Mouse (Mus musculus) forebrain, embryonic 16.5 days (tissue): ENCODE measurements around the gene Mindy3. TPM values are rescaled to one million over a fixed set of nuclear protein-coding genes. Genes with fewer than 3 reads are reported as not detected.

Source experiments
- ATAC-seq: fragments of 200-750 bp; cut with Nextera tagmentation; 2 replicates; pipeline ENCODE4 v1.8.0; 2017; ENCODE audit warnings: mild to moderate bottlenecking, moderate library complexity
- H3K27ac ChIP-seq: fragments of 300-500 bp; sonication (generic); 2 replicates; pipeline ENCODE4 v1.5.1; 2014; ENCODE audit warnings: low read length, control low read depth
- H3K27me3 ChIP-seq: fragments of 300-500 bp; sonication (generic); replicated peaks from 2 replicates; pipeline ENCODE4 v1.6.1; 2014; ENCODE audit warnings: low read length; ENCODE audit not compliant: control insufficient read depth, insufficient read depth
- H3K36me3 ChIP-seq: fragments of 300-500 bp; sonication (generic); 2 replicates; pipeline ENCODE4 v1.6.1; 2014; ENCODE audit not compliant: control insufficient read depth, insufficient read depth
- H3K4me1 ChIP-seq: fragments of 300-500 bp; sonication (generic); replicated peaks from 2 replicates; pipeline ENCODE4 v1.6.1; 2014; ENCODE audit warnings: low read length; ENCODE audit not compliant: control insufficient read depth, insufficient read depth
- H3K4me2 ChIP-seq: fragments of 300-500 bp; sonication (generic); 2 replicates; pipeline ENCODE4 v1.6.1; 2014; ENCODE audit warnings: mild to moderate bottlenecking, low read length, control low read depth
- H3K4me3 ChIP-seq: fragments of 300-500 bp; sonication (generic); replicated peaks from 2 replicates; pipeline ENCODE4 v1.5.1; 2014; ENCODE audit warnings: mild to moderate bottlenecking, low read length, control low read depth
- H3K9ac ChIP-seq: fragments of 300-500 bp; sonication (generic); replicated peaks from 2 replicates; pipeline ENCODE4 v1.6.1; 2014; ENCODE audit warnings: low read depth, low read length, control low read depth
- H3K9me3 ChIP-seq: fragments of 300-500 bp; sonication (generic); 2 replicates; pipeline ENCODE4 v1.6.1; 2016; ENCODE audit warnings: low read length; ENCODE audit not compliant: control insufficient read depth
- WGBS: fragments of 180-500 bp; shearing (Covaris S2); extraction: QIAGEN DNeasy Blood & Tissue Kit; methylation state at CpG from one replicate; pipeline ENCODE4 v1.1.7; 2014; 5-methylcytosine and 5-hydroxymethylcytosine counted together
- polyA plus RNA-seq: library from polyadenylated mRNA; unstranded; fragments of >200 nt; fragmentation: Nextera tagmentation; extraction: Ambion mirVana; gene quantifications from 2 replicates; pipeline ENCODE4 v1.2.1, GENCODE M21; 2015

Mindy3 gene
- polyA plus RNA-seq, 1 experiment from 2014 or later: 40.5 TPM

DNA sequence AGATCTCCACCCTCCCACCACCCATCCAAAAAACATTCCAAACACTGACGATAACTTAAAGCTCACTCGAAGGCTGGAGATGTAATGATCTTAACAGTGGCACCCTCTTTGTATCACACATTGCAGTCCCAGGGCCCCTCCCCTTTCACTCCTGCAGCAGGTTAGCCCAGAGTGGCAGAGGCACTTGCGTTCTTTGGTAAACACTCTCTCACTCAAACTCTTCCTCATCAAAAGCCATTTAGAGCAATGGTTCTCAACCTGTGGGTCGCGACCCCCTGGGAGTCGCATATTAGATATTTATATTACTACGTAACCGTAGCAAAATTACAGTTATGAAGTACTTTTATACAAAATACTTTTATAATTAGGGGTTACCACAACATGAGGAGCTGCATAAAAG, 1.1 kb downstream of the Mindy3 start:
- H3K4me1 ChIP-seq: peaks cover 10% of the 10 kb centered on the region
- 55% methylated on average over 8 of the region's 8 CpGs for WGBS
- H3K4me2 ChIP-seq: peak overlapping the region; percentile 87
- H3K36me3 ChIP-seq: no peaks in the 10 kb centered on the region
- no peaks in the 10 kb centered on the region for H3K9me3 ChIP-seq
- H3K27me3 ChIP-seq: no peaks in the 10 kb centered on the region
- H3K9ac ChIP-seq: peak overlapping the region; percentile 74
- peak overlapping the region; percentile 71 for H3K4me3 ChIP-seq
- no peak overlapping the region for H3K27ac ChIP-seq
- no peak for ATAC-seq

DNA sequence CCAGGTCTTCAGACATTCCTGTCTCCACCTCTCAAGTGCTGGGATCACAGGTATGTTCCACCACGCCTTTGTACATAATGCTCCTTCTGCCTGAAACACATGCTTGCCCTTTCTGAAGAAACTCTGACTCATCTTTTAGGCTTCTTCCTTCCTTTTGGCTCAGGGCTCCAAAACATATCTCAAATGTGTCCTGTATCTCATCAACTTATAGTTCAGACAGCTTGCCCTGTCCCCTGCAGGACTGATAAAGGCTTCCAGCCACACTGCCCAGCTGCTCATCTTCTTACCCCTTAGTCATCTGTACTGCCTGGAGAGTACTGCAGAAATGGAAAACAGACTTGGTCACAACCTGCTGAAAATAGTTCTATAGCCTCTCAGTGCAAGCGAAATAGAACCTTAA, 7.0 kb downstream of the Mindy3 start:
- no peaks in the 10 kb centered on the region for H3K36me3 ChIP-seq
- 98% methylated on average over 2 of the region's 2 CpGs for WGBS
- H3K4me2 ChIP-seq: no peak overlapping the region
- ATAC-seq: no peak
- H3K27ac ChIP-seq: no peak overlapping the region
- no peaks in the 10 kb centered on the region for H3K9me3 ChIP-seq
- H3K9ac ChIP-seq: no peak overlapping the region
- no peaks in the 10 kb centered on the region for H3K4me1 ChIP-seq
- H3K4me3 ChIP-seq: no peak overlapping the region
- H3K27me3 ChIP-seq: no peaks in the 10 kb centered on the region

DNA sequence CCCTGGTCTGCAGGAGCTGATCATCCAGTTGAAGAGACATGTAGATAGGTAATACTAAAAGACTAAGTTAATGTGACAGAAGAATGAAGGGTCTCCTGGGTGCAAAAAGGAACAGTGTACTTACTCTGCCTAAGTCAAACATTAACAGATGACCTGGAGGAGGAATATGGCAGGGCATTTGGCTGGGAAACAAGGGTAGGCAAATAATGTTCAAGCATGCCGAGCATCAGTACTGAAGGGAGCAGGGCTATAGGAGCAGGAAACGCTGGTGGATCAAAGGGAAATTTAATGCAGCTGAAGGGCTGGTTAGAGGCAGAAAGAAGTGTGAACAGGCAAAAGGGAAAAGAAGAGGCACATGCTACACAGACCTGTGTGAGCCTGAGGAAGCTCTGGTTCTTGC, 8.1 kb downstream of the Mindy3 start:
- ATAC-seq: no peak
- Histone ChIP-seq H3K36me3 (no peaks in the 10 kb centered on the region), H3K9me3 (no peaks in the 10 kb centered on the region), H3K27ac (no peak overlapping the region), H3K4me2 (no peak overlapping the region), H3K9ac (no peak overlapping the region), H3K4me1 (no peaks in the 10 kb centered on the region), H3K27me3 (no peaks in the 10 kb centered on the region), H3K4me3 (no peak overlapping the region)
- WGBS: 71% methylated on average over 2 of the region's 2 CpGs

DNA sequence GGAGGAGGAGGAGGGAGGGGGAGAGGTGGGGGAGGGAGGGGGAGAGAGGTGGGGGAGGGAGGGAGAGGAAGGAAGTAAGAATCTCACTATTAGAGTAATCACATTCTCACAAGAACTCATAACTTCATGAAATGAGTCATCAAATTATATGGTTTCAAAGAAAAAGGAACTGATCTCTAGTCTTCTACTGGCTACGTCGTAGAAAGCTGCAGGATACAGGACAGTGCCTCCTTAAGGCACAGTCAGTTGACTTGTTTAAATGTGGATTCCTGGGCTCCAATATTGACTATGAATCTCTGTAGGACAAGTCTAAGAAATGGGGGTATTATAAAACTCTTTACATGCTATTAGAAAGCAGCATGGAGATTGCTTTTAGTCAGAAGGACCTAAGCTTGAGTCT, 12.5 kb downstream of the Mindy3 start:
- ATAC-seq: no peak
- no peak overlapping the region for H3K4me2 ChIP-seq
- WGBS: 92% methylated on average over 2 of the region's 2 CpGs
- H3K9ac ChIP-seq: no peak overlapping the region
- H3K27ac ChIP-seq: no peak overlapping the region
- H3K4me3 ChIP-seq: no peak overlapping the region
- no peaks in the 10 kb centered on the region for H3K27me3 ChIP-seq
- H3K4me1 ChIP-seq: no peaks in the 10 kb centered on the region
- no peaks in the 10 kb centered on the region for H3K36me3 ChIP-seq
- no peaks in the 10 kb centered on the region for H3K9me3 ChIP-seq

DNA sequence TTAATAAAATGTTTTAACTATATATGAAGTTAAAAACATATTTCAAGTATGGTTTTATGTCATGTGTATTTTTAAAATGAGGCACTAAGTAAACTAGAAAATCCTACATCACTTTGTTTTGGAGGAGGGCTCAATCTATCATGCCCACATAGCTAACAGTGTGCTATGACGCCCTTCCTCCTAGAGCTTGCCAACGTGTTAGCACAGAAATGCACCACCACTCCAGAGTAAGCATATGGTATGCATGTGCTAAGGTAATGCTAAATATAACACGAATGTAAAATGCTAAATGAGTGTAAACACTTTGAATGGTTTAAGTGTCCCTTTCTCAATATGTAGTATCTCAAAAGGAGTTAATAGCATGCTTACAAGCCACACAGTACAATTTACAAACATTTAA, 16.8 kb downstream of the Mindy3 start:
- no peaks in the 10 kb centered on the region; the same call in 1 of the 2 replicates for H3K4me1 ChIP-seq
- H3K27ac ChIP-seq: no peak overlapping the region
- no peaks in the 10 kb centered on the region for H3K27me3 ChIP-seq
- ATAC-seq: peak; percentile 75
- H3K9me3 ChIP-seq: no peaks in the 10 kb centered on the region
- H3K36me3 ChIP-seq: no peaks in the 10 kb centered on the region
- no peak overlapping the region for H3K9ac ChIP-seq
- no peak overlapping the region for H3K4me2 ChIP-seq
- 60% methylated on average over 3 of the region's 3 CpGs for whole genome bisulfite sequencing
- H3K4me3 ChIP-seq: no peak overlapping the region

DNA sequence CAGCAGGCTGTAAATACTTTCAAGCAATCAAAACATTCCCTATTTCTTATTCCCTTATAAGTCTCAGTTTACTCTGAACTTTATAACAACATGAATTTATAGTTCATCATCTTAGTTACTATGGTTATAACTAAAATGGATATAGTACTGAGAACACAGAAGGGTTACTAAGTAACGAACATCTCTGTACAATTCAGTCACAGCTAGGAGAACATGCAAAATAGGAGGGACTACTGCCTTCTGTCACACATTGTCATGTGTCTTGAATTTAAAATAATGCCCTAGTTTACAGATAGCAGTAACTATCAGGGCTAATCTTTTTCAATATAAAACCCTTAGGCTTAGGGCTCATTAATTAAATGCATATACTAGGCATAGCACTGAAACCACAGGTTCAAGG, 18.1 kb downstream of the Mindy3 start:
- Histone ChIP-seq H3K4me2 (no peak overlapping the region), H3K4me1 (no peaks in the 10 kb centered on the region; the same call in 1 of the 2 replicates), H3K9me3 (no peaks in the 10 kb centered on the region), H3K27ac (no peak overlapping the region), H3K36me3 (no peaks in the 10 kb centered on the region), H3K4me3 (no peak overlapping the region), H3K9ac (no peak overlapping the region), H3K27me3 (no peaks in the 10 kb centered on the region)
- WGBS: 55% methylated on average over 1 of the region's 1 CpGs
- peak; percentile 72 for ATAC-seq

DNA sequence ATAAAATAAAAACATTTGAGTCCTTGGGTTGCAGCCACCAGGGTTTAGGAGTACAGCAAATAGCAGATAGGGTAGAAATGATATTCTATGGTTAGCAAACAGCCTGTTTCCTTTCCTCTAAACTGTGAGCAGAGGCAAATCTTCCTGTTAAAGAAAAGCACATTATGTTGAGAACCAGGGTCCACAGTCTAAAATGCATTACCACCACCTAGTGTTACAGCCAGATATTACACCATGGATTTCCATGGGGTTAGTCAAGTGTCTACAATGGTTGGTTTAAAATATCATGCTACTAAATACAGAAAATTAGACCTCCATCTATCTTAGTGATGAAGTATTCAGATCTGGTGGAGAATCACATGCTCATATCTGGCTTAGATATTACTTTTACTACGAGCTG, 30.2 kb downstream of the Mindy3 start:
- peak; percentile 83 for ATAC-seq
- Histone ChIP-seq H3K36me3 (no peaks in the 10 kb centered on the region), H3K4me1 (no peaks in the 10 kb centered on the region), H3K4me3 (no peak overlapping the region), H3K9me3 (no peaks in the 10 kb centered on the region), H3K9ac (no peak overlapping the region), H3K27me3 (no peaks in the 10 kb centered on the region), H3K27ac (no peak overlapping the region), H3K4me2 (no peak overlapping the region)
- WGBS: 45% methylated on average over 1 of the region's 1 CpGs

DNA sequence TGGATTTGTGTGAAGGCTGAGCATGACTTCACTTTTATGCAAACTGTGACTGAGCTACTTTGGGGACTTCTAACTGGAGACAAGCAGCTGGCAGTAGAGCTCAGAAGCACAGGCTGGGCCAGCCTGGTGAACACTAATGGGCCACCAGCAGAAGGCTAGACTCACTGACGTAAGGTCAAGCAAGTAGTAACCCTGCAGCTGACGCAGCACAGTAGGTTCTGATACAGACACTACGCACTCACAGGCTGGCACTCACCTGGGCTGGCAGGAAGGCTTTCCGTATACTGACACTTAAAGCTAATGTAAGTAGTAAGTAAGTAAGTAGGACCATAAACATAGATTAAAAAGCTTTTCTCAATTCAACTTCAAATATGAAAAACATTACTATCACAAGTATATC, 30.7 kb downstream of the Mindy3 start:
- WGBS: 99% methylated on average over 4 of the region's 4 CpGs
- H3K9me3 ChIP-seq: no peaks in the 10 kb centered on the region
- no peaks in the 10 kb centered on the region for H3K27me3 ChIP-seq
- no peak overlapping the region for H3K9ac ChIP-seq
- no peak overlapping the region for H3K4me3 ChIP-seq
- no peaks in the 10 kb centered on the region for H3K4me1 ChIP-seq
- H3K27ac ChIP-seq: no peak overlapping the region
- no peak for ATAC-seq
- H3K36me3 ChIP-seq: no peaks in the 10 kb centered on the region
- no peak overlapping the region for H3K4me2 ChIP-seq

DNA sequence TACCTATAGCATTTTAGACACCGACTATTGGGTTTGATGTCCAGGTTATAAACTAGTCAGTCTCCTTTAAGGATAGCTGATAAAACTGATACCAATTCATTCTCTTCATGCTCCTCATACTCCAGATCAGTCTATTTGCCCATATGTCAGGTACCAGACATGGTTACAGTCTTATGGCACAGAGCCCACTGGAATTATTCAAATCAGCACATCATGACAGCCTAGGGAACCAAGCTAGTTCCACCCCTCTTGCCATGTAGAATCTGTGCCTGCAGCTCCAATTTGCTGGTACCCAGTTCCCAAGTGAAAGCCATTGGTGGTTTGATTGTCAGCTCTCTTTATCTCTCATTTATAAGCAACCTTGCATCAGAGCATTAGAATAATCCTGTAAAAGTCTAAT, 34.9 kb downstream of the Mindy3 start:
- peak; percentile 74 for ATAC-seq
- H3K27ac ChIP-seq: no peak overlapping the region

DNA sequence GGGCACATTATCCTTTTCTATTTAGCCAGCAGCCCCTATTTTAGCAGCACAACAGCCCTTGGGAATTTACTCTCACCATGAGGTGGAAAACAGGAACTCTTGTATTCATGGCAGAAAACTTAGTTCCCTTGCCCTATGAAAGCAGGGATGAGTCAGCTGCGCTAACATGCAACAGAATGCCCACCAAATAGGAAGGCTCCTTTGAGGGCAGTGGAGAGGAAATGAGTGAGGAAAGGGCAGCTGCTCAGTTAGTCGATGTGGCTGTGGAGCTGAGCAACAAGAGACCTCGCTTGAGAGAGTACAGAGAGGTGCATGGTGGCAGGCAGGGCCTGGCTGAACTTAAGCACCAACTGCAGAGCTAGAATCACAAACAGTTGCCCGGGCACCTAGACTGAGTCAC, 36.6 kb downstream of the Mindy3 start:
- Histone ChIP-seq H3K9me3 (no peaks in the 10 kb centered on the region), H3K4me3 (no peak overlapping the region), H3K4me2 (no peak overlapping the region), H3K36me3 (no peaks in the 10 kb centered on the region), H3K27me3 (no peaks in the 10 kb centered on the region), H3K27ac (no peak overlapping the region), H3K9ac (no peak overlapping the region), H3K4me1 (no peaks in the 10 kb centered on the region)
- no peak for ATAC-seq
- WGBS: 84% methylated on average over 4 of the region's 4 CpGs

More for the DNA sequence above, 34.9 kb downstream of the Mindy3 start:
- Histone ChIP-seq H3K4me2 (no peak overlapping the region), H3K36me3 (no peaks in the 10 kb centered on the region), H3K9ac (no peak overlapping the region), H3K4me3 (no peak overlapping the region), H3K9me3 (no peaks in the 10 kb centered on the region), H3K4me1 (no peaks in the 10 kb centered on the region), H3K27me3 (no peaks in the 10 kb centered on the region)
- WGBS: 91% methylated on average over 1 of the region's 1 CpGs
